Mouse (Mus musculus): ENCODE data around the gene Mrpl4. TPM values are rescaled to one million over a fixed set of nuclear protein-coding genes. Genes with fewer than 3 reads are reported as not detected.

Gene Mrpl4
- total and polyA plus RNA-seq, 3 experiments, result 38.4 to 129 (median 39.1) TPM

- peaks cover 54% of the 10 kb centered on the region for H3K4me1 ChIP-seq (ENCODE audit: insufficient read depth, low read depth, low read length)
- DNase-seq (ENCODE audit: low spot score), result no peak
- no peak overlapping the region for H3K4me3 ChIP-seq (ENCODE audit: low read depth, low read length)
- H3K36me3 ChIP-seq (replicated peaks), result peaks cover 44% of the 10 kb centered on the region
- TF ChIP-seq GATA1 (IDR thresholded peaks at IDR 0.05; ENCODE audit: borderline replicate concordance, low read length), result no peak
- TF ChIP-seq TAL1 (conservative IDR thresholded peaks at IDR 0.05; ENCODE audit: low read depth, low read length), result no peak
- TF ChIP-seq GATA2 (IDR thresholded peaks at IDR 0.05; ENCODE audit: borderline replicate concordance, low read depth, low read length), result no peak
- TF ChIP-seq CTCF (IDR thresholded peaks at IDR 0.05; ENCODE audit: low read depth, low read length), result no peak
- no peak for TF ChIP-seq POLR2AphosphoS5 (IDR thresholded peaks at IDR 0.05; ENCODE audit: insufficient replicate concordance, low read depth, low read length)
- peaks cover 7% of the 10 kb centered on the region; the same call in 1 of the 2 replicates for H3K27me3 ChIP-seq (ENCODE audit: insufficient read depth, low read length)
- ATAC-seq (ENCODE audit: extremely low read depth, insufficient number of reproducible peaks, low FRiP score, poor library complexity, severe bottlenecking), result no peak
- no peaks in the 10 kb centered on the region for H3K9me3 ChIP-seq (replicated peaks)
Measured at GRCm38 (mm10) chr9:21017177-21017575, 14.6 kb downstream of the Mrpl4 start.

DNA sequence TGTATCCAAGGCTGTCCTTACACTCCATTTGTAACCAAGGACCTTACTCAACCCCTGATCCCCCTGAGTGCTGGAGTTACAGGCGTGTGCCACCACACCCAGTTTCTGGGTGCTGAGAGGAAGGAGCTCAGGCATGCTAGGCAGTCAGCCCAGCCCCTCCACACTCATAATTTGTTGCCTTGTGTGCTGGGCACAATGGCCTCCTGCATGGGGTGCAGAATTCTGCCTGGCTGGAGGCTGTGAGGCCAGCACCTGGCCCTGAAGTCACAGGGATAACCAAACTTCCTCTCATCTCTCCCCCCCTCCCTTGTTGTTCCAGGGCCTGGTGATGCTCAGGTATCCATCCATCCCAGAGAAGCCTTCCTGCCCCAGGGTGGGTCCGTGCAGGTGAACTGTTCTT, 16.1 kb downstream of the Mrpl4 start:
- peaks cover 52% of the 10 kb centered on the region for H3K36me3 ChIP-seq (replicated peaks)
- no peak for DNase-seq (ENCODE audit: low spot score)
- H3K4me3 ChIP-seq (ENCODE audit: low read depth, low read length), result no peak overlapping the region
- TF ChIP-seq POLR2AphosphoS5 (IDR thresholded peaks at IDR 0.05; ENCODE audit: insufficient replicate concordance, low read depth, low read length) (no peak), GATA1 (IDR thresholded peaks at IDR 0.05; ENCODE audit: borderline replicate concordance, low read length) (no peak), CTCF (IDR thresholded peaks at IDR 0.05; ENCODE audit: low read depth, low read length) (no peak), TAL1 (conservative IDR thresholded peaks at IDR 0.05; ENCODE audit: low read depth, low read length) (no peak), GATA2 (IDR thresholded peaks at IDR 0.05; ENCODE audit: borderline replicate concordance, low read depth, low read length) (no peak)
- no peak for ATAC-seq (ENCODE audit: extremely low read depth, insufficient number of reproducible peaks, low FRiP score, poor library complexity, severe bottlenecking)
- peaks cover 49% of the 10 kb centered on the region for H3K4me1 ChIP-seq (ENCODE audit: insufficient read depth, low read depth, low read length)
- no peaks in the 10 kb centered on the region for H3K9me3 ChIP-seq (replicated peaks)
- H3K27me3 ChIP-seq (ENCODE audit: insufficient read depth, low read length), result peaks cover 7% of the 10 kb centered on the region; the same call in 1 of the 2 replicates

DNA sequence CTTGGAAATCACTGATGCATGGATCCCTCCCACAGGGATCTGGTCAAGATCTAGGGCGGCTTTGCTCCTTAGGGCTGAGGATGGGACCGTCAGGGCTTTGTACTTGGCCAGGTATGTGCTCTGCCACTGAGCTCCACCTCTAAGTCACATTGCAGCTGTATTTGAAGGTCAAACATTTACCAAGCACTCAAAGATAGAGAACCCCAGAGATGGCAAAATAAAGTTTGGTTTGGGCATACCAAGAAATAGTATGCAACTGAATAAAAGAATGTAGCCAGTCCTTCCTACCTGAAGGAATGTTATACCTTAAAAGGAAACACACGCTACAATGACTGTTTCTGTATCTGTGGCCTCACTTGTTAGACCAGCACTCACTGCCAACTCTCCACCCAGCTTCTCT, 18.8 kb downstream of the Mrpl4 start:
- no peak for TF ChIP-seq CTCF (IDR thresholded peaks at IDR 0.05; ENCODE audit: low read depth, low read length)
- no peak for TF ChIP-seq GATA1 (IDR thresholded peaks at IDR 0.05; ENCODE audit: borderline replicate concordance, low read length)
- TF ChIP-seq POLR2AphosphoS5 (IDR thresholded peaks at IDR 0.05; ENCODE audit: insufficient replicate concordance, low read depth, low read length), result no peak
- no peak for TF ChIP-seq TAL1 (conservative IDR thresholded peaks at IDR 0.05; ENCODE audit: low read depth, low read length)
- no peak for TF ChIP-seq GATA2 (IDR thresholded peaks at IDR 0.05; ENCODE audit: borderline replicate concordance, low read depth, low read length)
- DNase-seq (ENCODE audit: low spot score) (no peak), ATAC-seq (ENCODE audit: extremely low read depth, insufficient number of reproducible peaks, low FRiP score, poor library complexity, severe bottlenecking) (no peak)
- Histone ChIP-seq H3K36me3 (replicated peaks) (peaks cover 67% of the 10 kb centered on the region), H3K4me1 (ENCODE audit: insufficient read depth, low read depth, low read length) (peaks cover 26% of the 10 kb centered on the region), H3K27me3 (ENCODE audit: insufficient read depth, low read length) (peaks cover 7% of the 10 kb centered on the region; the same call in 1 of the 2 replicates), H3K9me3 (replicated peaks) (no peaks in the 10 kb centered on the region), H3K4me3 (ENCODE audit: low read depth, low read length) (no peak overlapping the region)

DNA sequence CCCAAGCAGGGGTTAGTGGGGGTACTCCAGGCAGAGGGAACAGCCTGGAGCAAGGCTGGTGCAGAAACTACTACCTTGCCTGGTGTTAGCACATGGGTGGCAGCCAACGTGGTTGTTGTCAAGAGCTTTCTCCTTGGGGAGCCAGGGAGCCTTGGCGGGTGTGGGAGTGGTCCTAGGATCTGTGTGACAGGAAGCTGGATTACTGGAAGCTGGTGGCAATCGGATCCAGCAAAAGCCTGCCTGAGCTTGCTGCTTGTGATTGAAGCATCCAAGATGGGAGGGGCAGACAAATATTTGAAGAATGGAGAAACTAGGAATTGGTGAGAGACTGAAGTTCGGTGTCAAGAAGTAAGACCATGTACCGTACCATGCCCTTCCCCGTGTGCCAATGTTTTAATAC, 19.8 kb downstream of the Mrpl4 start:
- Histone ChIP-seq H3K27me3 (ENCODE audit: insufficient read depth, low read length) (peaks cover under 1% of the 10 kb centered on the region; the same call in 1 of the 2 replicates), H3K4me1 (ENCODE audit: insufficient read depth, low read depth, low read length) (peaks cover 24% of the 10 kb centered on the region)

GRCm38 (mm10) chr9:21022726-21023125, 20.2 kb downstream of the Mrpl4 start:
- H3K36me3 ChIP-seq (replicated peaks), result peaks cover 74% of the 10 kb centered on the region
- no peak overlapping the region for H3K4me3 ChIP-seq (ENCODE audit: low read depth, low read length)
- no peaks in the 10 kb centered on the region for H3K9me3 ChIP-seq (replicated peaks)
- DNase-seq (ENCODE audit: low spot score) (no peak), ATAC-seq (ENCODE audit: extremely low read depth, insufficient number of reproducible peaks, low FRiP score, poor library complexity, severe bottlenecking) (no peak)
- H3K4me1 ChIP-seq (ENCODE audit: insufficient read depth, low read depth, low read length), result peaks cover 24% of the 10 kb centered on the region
- TF ChIP-seq POLR2AphosphoS5 (IDR thresholded peaks at IDR 0.05; ENCODE audit: insufficient replicate concordance, low read depth, low read length) (no peak), GATA2 (IDR thresholded peaks at IDR 0.05; ENCODE audit: borderline replicate concordance, low read depth, low read length) (no peak), CTCF (IDR thresholded peaks at IDR 0.05; ENCODE audit: low read depth, low read length) (no peak), GATA1 (IDR thresholded peaks at IDR 0.05; ENCODE audit: borderline replicate concordance, low read length) (no peak), TAL1 (conservative IDR thresholded peaks at IDR 0.05; ENCODE audit: low read depth, low read length) (no peak)
- H3K27me3 ChIP-seq (ENCODE audit: insufficient read depth, low read length), result no peaks in the 10 kb centered on the region

More for the DNA sequence above, 19.8 kb downstream of the Mrpl4 start:
- no peak for TF ChIP-seq CTCF (IDR thresholded peaks at IDR 0.05; ENCODE audit: low read depth, low read length)
- ATAC-seq (ENCODE audit: extremely low read depth, insufficient number of reproducible peaks, low FRiP score, poor library complexity, severe bottlenecking) (no peak), DNase-seq (ENCODE audit: low spot score) (no peak)
- Histone ChIP-seq H3K36me3 (replicated peaks) (peaks cover 74% of the 10 kb centered on the region), H3K4me3 (ENCODE audit: low read depth, low read length) (no peak overlapping the region), H3K9me3 (replicated peaks) (no peaks in the 10 kb centered on the region)

GRCm38 (mm10) chr9:21025258-21025810, 22.8 kb downstream of the Mrpl4 start:
- peaks cover 40% of the 10 kb centered on the region for H3K4me1 ChIP-seq (ENCODE audit: insufficient read depth, low read depth, low read length)

More at GRCm38 (mm10) chr9:21025258-21025810, 22.8 kb downstream of the Mrpl4 start:
- no peak for DNase-seq (ENCODE audit: low spot score)
- Histone ChIP-seq H3K36me3 (replicated peaks) (peaks cover 65% of the 10 kb centered on the region), H3K27me3 (ENCODE audit: insufficient read depth, low read length) (no peaks in the 10 kb centered on the region), H3K4me3 (ENCODE audit: low read depth, low read length) (no peak overlapping the region), H3K9me3 (replicated peaks) (no peaks in the 10 kb centered on the region)
- no peak for ATAC-seq (ENCODE audit: extremely low read depth, insufficient number of reproducible peaks, low FRiP score, poor library complexity, severe bottlenecking)
- TF ChIP-seq TAL1 (conservative IDR thresholded peaks at IDR 0.05; ENCODE audit: low read depth, low read length) (no peak), POLR2AphosphoS5 (IDR thresholded peaks at IDR 0.05; ENCODE audit: insufficient replicate concordance, low read depth, low read length) (no peak), GATA2 (IDR thresholded peaks at IDR 0.05; ENCODE audit: borderline replicate concordance, low read depth, low read length) (no peak), GATA1 (IDR thresholded peaks at IDR 0.05; ENCODE audit: borderline replicate concordance, low read length) (no peak), CTCF (IDR thresholded peaks at IDR 0.05; ENCODE audit: low read depth, low read length) (no peak)
